Mouse (Mus musculus) CH12.LX (cell line): ENCODE measurements at regions not wholly inside any gene's neighbourhood (a gene's known extent, or its start where the extent isn't known, plus 50 kb on each side); places are given as distances from the start of the nearest gene placed in this dataset.

Source experiments
- CTCF ChIP-seq, 2 experiments: IDR thresholded peaks in 1 of 2; conservative IDR thresholded peaks in 1 of 2; 2 replicates each; pipeline ENCODE4 v1.5.1; 2011 to 2012; ENCODE audit warnings: low read depth in 2 of 2, low read length in 2 of 2, improper control_type of control experiment in 1 of 2, inconsistent platforms in 1 of 2, mild to moderate bottlenecking in 1 of 2, moderate library complexity in 1 of 2
- JUND ChIP-seq: conservative IDR thresholded peaks from 2 replicates; pipeline ENCODE4 v1.6.1; 2011; ENCODE audit warnings: low read depth, low read length, improper control_type of control experiment
- KAT2A ChIP-seq: IDR thresholded peaks from 2 replicates; pipeline ENCODE4 v1.6.1; 2012; ENCODE audit warnings: low read length, improper control_type of control experiment, inconsistent platforms; ENCODE audit not compliant: insufficient replicate concordance
- MAX ChIP-seq: IDR thresholded peaks from 2 replicates; pipeline ENCODE4 v1.6.1; 2011; ENCODE audit warnings: low read length, improper control_type of control experiment
- MEF2A ChIP-seq: IDR thresholded peaks from 2 replicates; pipeline ENCODE4 v1.6.1; 2014; ENCODE audit warnings: low read depth, mild to moderate bottlenecking, inconsistent platforms, low read length, improper control_type of control experiment, borderline replicate concordance
- POLR2A ChIP-seq: IDR thresholded peaks from 2 replicates; pipeline ENCODE4 v1.6.1; 2011; ENCODE audit warnings: low read depth, mild to moderate bottlenecking, improper control_type of control experiment, low read length
- RCOR1 ChIP-seq: conservative IDR thresholded peaks from 2 replicates; pipeline ENCODE4 v1.6.1; 2012; ENCODE audit warnings: low read depth, mild to moderate bottlenecking, inconsistent platforms, low read length, improper control_type of control experiment
- UBTF ChIP-seq: IDR thresholded peaks from 2 replicates; pipeline ENCODE4 v1.6.1; 2012; ENCODE audit warnings: low read depth, mild to moderate bottlenecking, inconsistent platforms, low read length, improper control_type of control experiment, moderate library complexity

DNA sequence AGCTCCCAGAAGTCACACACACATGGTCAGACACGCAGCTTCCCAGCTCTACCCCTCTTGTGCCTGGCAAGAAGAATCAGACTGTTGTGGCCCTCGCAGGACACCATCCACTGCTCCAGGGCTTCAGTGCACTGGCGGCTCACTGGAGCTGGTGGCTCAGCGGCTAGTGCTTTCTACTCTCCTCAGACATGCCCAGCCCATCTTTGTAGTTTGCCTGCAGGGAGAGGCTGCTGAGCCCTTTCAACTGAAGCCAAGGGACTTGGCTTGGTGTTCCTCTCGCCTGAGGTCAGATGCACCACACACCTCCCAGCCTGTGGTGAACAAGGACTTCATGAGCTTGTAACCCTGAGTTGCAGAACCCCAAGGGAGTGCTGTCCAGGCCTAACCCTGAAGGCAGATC is 249.8 kb downstream of the Tle3 start:
- TF ChIP-seq CTCF (conservative IDR thresholded peaks at IDR 0.05 in 1 of 2, IDR thresholded peaks at IDR 0.05 in 1 of 2; ENCODE audit: low read depth in 2 of 2, low read length in 2 of 2), result no peak
- TF ChIP-seq POLR2A, result no peak
- no peak for TF ChIP-seq UBTF
- TF ChIP-seq MEF2A, result no peak
- no peak for TF ChIP-seq RCOR1
- no peak for TF ChIP-seq JUND
- no peak for TF ChIP-seq KAT2A
- no peak for TF ChIP-seq MAX
